Mouse (Mus musculus) small intestine, adult 2 months (tissue): ENCODE measurements around the gene Asb2. TPM values are rescaled to one million over a fixed set of nuclear protein-coding genes. Genes with fewer than 3 reads are reported as not detected.

Source experiments
- H3K27ac ChIP-seq: fragments of 200-500 bp; 2 replicates; pipeline ENCODE4 v1.5.1; 2012; ENCODE audit warnings: low read depth, low read length, control low read depth, inconsistent platforms; ENCODE audit not compliant: insufficient read depth
- H3K27me3 ChIP-seq: fragments of 200-500 bp; 2 replicates; pipeline ENCODE4 v1.6.1; 2012; ENCODE audit warnings: mild to moderate bottlenecking, moderate library complexity, low read length, inconsistent platforms; ENCODE audit not compliant: control insufficient read depth, insufficient read depth
- H3K36me3 ChIP-seq: fragments of 200-500 bp; 2 replicates; pipeline ENCODE4 v1.6.1; 2012; ENCODE audit warnings: mild to moderate bottlenecking, low read length, control low read depth, inconsistent platforms; ENCODE audit not compliant: control insufficient read depth, insufficient read depth
- H3K4me1 ChIP-seq: fragments of 200-500 bp; 2 replicates; pipeline ENCODE4 v1.6.1; 2012; ENCODE audit warnings: low read length, inconsistent platforms, mixed read lengths; ENCODE audit not compliant: control insufficient read depth, insufficient read depth, insufficient read length
- H3K4me3 ChIP-seq: fragments of 200-500 bp; 2 replicates; pipeline ENCODE4 v1.5.1; 2012; ENCODE audit warnings: low read depth, mild to moderate bottlenecking, control low read depth, inconsistent platforms, low read length, moderate library complexity
- CTCF ChIP-seq: fragments of 200-500 bp; IDR thresholded peaks from 2 replicates; pipeline ENCODE4 v1.5.1; 2012; ENCODE audit warnings: low read depth, mild to moderate bottlenecking, control low read depth, inconsistent platforms, low read length, moderate library complexity, mixed read lengths; ENCODE audit not compliant: insufficient replicate concordance, insufficient read length; ENCODE audit errors: extremely low read depth
- POLR2A ChIP-seq: fragments of 200-500 bp; IDR thresholded peaks from 2 replicates; pipeline ENCODE4 v1.6.1; 2012; ENCODE audit warnings: low read depth, mild to moderate bottlenecking, control low read depth, inconsistent platforms, low read length, moderate library complexity
- WGBS: fragments of 180-500 bp; shearing (Covaris S2); methylation state at CpG from one replicate; pipeline ENCODE4 v1.1.7; 2018; 5-methylcytosine and 5-hydroxymethylcytosine counted together
- polyA plus RNA-seq: library from polyadenylated mRNA; depleted of rRNA; stranded (reverse); fragments of >200 nt; gene quantifications from 2 replicates; pipeline ENCODE4 v1.2.3, GENCODE M21; 2012

The Asb2 gene
- polyA plus RNA-seq, 1 experiment, result 106 TPM

DNA sequence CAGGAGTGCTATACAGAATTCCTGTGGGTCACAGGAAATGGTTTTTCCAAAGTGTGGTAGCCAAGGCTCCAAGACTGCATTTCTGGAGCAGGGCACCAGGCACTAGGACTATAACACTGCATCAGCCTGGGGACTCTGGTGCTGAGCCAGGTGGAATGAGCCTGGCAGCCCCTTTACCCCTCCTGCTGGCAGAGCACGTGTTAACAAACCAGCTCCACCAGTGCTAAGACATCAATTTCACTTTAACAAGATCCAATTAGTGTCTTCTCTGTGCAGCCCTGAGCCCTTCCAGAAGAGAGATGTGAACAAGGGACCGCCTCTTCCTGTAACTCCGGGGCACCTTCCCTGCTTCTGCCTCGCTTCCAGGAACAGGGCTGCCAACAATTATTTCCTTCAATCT, 68.5 kb downstream of the Asb2 start:
- H3K27me3 ChIP-seq, result no peaks in the 10 kb centered on the region
- no peak for TF ChIP-seq POLR2A
- no peak for TF ChIP-seq CTCF
- no peak overlapping the region for H3K27ac ChIP-seq
- H3K36me3 ChIP-seq, result no peaks in the 10 kb centered on the region
- 75% methylated on average over 4 of the region's 4 CpGs for WGBS
- H3K4me1 ChIP-seq, result no peaks in the 10 kb centered on the region
- H3K4me3 ChIP-seq, result no peak overlapping the region

DNA sequence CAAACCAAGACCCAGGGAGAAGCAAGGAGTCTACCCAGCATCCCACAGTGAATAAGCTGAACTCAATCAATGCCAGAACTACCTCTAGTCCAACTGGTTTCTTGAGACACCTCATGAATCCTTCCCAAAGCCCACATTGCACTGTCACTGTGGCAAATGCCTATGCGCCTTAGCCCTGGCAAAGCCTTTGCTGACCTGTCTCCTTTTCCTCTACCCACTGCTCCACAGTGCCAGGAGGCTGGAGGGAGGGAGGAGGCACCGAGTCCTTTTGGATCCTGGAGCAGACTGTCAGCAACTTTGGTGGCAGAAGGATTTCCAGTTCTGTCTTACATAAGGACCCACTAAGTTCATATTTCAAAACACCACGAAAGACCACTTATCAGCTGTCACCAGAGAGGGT, 72.4 kb downstream of the Asb2 start:
- Histone ChIP-seq H3K27me3 (no peaks in the 10 kb centered on the region), H3K4me1 (peaks cover 4% of the 10 kb centered on the region; the same call in 1 of the 2 replicates), H3K4me3 (no peak overlapping the region), H3K36me3 (no peaks in the 10 kb centered on the region), H3K27ac (no peak overlapping the region)
- WGBS, result 88% methylated on average over 3 of the region's 3 CpGs
- TF ChIP-seq POLR2A (no peak), CTCF (no peak)

DNA sequence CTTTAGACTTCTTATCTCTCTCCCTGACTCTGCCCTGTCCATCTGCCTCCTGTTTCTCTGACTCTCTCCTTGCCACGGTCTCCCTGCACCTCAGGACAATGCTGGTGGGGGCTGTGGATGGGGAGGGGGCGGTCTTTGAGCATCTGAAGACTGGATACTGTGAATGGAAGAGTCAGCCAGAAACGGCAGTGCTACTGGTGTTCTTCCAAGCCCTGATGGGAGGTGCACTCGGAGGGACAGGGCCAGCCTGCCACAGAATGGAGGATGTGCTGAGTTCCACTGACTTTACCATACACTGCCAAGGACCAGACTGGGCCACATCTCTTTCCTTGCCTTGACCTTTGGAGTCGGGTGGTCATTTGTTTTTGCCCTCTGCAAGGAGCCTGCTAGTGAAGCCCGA, 72.9 kb downstream of the Asb2 start:
- TF ChIP-seq CTCF (no peak), POLR2A (no peak)
- no peak overlapping the region for H3K27ac ChIP-seq
- 74% methylated on average over 6 of the region's 6 CpGs for WGBS
- H3K4me1 ChIP-seq, result peaks cover 4% of the 10 kb centered on the region; the same call in 1 of the 2 replicates
- no peaks in the 10 kb centered on the region for H3K27me3 ChIP-seq
- no peaks in the 10 kb centered on the region for H3K36me3 ChIP-seq
- H3K4me3 ChIP-seq, result no peak overlapping the region

DNA sequence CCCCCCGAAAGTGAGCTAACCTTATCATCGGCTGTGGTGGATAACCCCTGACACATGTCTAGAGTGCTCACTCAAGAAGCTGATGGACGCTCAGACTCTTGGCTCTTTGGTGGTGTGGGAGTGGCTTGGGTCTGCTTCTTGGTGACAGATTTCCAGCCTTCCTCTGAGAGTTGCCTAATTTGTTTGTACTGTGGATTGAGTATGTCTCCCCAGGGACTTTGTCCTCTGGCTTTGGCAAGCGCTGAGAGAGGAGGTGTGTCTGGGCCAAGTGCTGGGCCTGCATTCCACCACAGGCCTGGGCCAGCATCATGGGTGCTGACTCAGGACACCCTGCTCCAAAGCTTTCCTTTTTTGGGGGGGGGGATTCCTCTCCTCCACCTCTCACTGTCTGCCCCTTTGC, 73.9 kb downstream of the Asb2 start:
- Histone ChIP-seq H3K4me3 (no peak overlapping the region), H3K27me3 (no peaks in the 10 kb centered on the region), H3K27ac (no peak overlapping the region), H3K4me1 (peaks cover 4% of the 10 kb centered on the region; the same call in 1 of the 2 replicates), H3K36me3 (no peaks in the 10 kb centered on the region)
- TF ChIP-seq CTCF (no peak), POLR2A (no peak)
- WGBS, result 14% methylated on average over 4 of the region's 4 CpGs

DNA sequence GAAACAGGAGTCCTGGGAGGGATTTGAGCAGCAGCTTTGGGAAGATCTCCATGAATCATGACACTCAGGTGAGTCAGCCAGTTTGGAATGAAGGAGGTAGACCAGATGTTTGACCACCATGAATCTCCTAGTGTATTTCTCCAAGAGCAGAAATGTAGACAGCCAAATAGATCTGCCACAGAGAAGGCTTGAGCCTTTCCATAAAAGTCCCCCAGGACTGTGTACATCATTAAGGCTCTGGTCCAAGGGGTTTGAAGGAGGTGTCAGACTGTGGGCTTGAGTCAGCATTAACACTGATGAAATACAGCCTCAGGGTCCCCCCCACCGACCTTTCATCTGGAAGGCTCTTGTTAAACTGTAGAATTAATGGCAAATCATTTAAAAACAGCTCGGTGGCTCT, 74.3 kb downstream of the Asb2 start:
- Histone ChIP-seq H3K4me3 (no peak overlapping the region), H3K27me3 (no peaks in the 10 kb centered on the region), H3K27ac (no peak overlapping the region), H3K36me3 (no peaks in the 10 kb centered on the region), H3K4me1 (peaks cover 4% of the 10 kb centered on the region; the same call in 1 of the 2 replicates)
- 37% methylated on average over 2 of the region's 2 CpGs for WGBS
- no peak for TF ChIP-seq POLR2A
- TF ChIP-seq CTCF, result no peak

DNA sequence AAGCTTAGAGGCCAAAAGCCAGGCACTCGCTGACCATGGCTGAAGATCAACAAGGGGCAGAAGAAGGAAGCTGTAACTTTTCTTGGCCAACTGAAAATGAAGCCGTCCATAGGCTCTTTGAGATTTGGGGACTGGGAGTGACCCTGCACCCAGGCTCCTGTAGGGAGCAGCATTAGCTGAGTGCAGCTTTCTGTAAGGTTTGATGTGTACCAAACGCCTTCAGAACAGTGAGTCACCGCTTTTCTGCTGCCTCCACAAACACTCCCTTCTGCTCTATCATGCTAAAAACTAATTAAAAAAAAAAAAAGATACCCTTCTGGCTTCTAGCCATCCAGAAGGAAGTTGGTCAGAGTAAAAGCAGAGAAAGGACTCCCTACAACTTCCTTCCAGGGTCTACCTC, 79.4 kb downstream of the Asb2 start:
- Histone ChIP-seq H3K4me3 (no peak overlapping the region), H3K4me1 (no peaks in the 10 kb centered on the region; the same call in 1 of the 2 replicates), H3K36me3 (no peaks in the 10 kb centered on the region), H3K27ac (no peak overlapping the region), H3K27me3 (no peaks in the 10 kb centered on the region)
- 41% methylated on average over 4 of the region's 4 CpGs for WGBS
- no peak for TF ChIP-seq CTCF
- TF ChIP-seq POLR2A, result no peak

DNA sequence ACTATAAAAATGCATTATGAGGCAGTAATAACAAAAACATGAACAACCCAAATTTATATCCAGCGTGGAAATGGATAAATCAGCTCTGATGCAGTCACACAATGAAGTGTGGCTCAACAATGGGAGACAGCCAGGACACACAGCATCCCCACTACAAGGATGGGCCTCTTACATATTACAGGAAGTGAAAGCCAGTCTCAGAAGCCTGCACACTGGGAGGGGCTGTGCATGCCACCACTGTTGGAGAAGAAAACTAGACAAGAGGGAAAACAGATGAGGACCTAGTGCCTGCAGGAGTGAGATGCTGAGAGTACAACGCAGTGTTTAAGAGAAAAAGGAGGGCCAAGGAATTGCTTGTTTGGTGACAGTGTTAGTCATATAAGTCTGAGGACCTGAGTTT, 82.1 kb downstream of the Asb2 start:
- Histone ChIP-seq H3K27ac (no peak overlapping the region), H3K4me3 (no peak overlapping the region), H3K36me3 (no peaks in the 10 kb centered on the region), H3K27me3 (no peaks in the 10 kb centered on the region), H3K4me1 (no peaks in the 10 kb centered on the region; the same call in 1 of the 2 replicates)
- TF ChIP-seq CTCF (no peak), POLR2A (no peak)
- WGBS, result 89% methylated on average over 2 of the region's 2 CpGs
